Mouse (Mus musculus) MEL-GATA-1-ER (cell line): ENCODE measurements around the gene Tinagl1.

Experiments
- DNase-seq: peaks from one replicate; pipeline ENCODE4 v3.0.0-alpha.2; 2012; ENCODE audit warnings: low read depth; ENCODE audit errors: extremely low read depth

The Tinagl1 gene

GRCm38 (mm10) chr4:130179876-130180275 lies 5.0 kb upstream of the Tinagl1 start:
- no peak for DNase-seq

DNA sequence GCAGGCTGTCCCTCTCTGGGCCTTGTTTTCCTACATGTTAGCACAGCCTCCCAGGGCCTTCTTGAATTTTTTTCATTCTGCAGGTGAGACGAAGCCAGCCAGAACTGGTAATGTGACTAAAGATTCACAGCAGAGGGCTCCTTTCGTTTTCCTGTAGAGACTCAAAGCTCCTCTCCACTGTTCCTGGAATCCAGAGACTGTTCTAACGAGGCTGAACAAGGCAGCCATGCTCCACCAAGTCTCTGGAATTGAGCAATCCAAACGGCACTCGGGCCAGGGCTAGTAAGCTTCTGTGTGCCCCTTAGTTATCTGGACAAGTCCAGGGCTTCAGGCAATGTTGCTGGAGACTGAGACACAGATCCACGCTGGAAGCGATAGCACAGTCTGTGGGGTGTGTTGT lies 2.6 kb upstream of the Tinagl1 start:
- no peak for DNase-seq

- no peak for DNase-seq
Measured at GRCm38 (mm10) chr4:130177087-130177486, 2.2 kb upstream of the Tinagl1 start.

- DNase-seq: no peak
Measured at GRCm38 (mm10) chr4:130176156-130176720, 1.3 kb upstream of the Tinagl1 start.

DNA sequence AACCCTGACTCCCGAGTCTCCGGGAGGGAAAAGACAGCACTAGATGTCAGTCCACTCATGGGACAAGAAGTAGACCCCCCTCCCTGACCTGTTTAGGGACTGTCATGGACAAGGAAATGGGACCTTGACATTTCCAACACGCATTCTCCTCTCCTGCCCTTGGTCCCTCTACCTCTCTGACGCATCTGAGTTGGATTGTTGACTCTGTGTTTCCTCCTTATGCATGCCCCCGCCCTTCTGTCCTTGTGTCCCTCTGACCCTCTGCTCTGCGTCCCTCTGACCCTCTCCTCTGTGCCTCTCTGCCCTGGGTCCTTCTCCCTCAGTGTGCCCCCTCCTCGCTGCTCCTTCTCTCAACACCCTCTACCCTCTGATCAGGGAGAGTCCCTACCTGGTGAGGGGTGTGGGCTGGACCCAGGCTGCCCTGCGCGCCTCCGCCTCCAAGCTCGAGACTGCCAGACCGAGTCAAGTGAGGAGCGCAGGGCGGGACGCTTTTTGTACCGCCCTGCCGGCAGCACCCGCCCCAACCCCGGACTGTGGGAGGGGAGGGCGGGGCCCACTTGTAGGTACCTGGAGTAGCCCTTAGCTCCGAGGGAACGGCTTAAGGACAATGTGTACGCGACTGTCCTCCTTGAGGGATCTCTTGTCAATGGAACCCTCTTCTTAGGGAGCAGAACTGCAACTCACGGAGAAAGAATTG lies 439 bp downstream of the Tinagl1 start:
- no peak for DNase-seq

DNA sequence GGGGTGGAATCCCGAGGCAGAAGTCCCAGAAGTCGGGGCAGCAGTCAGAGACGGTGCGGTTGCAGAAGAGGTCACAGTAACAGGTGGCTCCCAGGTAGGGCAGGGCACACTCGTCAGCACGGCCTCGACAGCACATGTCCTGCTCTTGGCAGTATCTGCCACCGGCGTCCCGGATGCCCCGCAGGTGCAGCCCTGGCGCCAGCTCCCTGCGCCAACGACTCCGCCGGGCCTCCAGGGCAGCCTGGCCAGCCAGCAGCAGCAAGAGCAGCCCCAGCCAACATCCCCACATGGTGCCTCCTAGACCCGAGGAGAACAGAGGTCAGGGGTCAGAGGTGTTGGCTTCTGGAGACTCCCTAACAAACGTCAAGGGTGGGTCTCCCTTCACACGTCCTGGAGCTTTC lies 1.0 kb downstream of the Tinagl1 start:
- DNase-seq: no peak

GRCm38 (mm10) chr4:130173060-130173822 lies 1.7 kb downstream of the Tinagl1 start:
- DNase-seq: peak; percentile 51

DNA sequence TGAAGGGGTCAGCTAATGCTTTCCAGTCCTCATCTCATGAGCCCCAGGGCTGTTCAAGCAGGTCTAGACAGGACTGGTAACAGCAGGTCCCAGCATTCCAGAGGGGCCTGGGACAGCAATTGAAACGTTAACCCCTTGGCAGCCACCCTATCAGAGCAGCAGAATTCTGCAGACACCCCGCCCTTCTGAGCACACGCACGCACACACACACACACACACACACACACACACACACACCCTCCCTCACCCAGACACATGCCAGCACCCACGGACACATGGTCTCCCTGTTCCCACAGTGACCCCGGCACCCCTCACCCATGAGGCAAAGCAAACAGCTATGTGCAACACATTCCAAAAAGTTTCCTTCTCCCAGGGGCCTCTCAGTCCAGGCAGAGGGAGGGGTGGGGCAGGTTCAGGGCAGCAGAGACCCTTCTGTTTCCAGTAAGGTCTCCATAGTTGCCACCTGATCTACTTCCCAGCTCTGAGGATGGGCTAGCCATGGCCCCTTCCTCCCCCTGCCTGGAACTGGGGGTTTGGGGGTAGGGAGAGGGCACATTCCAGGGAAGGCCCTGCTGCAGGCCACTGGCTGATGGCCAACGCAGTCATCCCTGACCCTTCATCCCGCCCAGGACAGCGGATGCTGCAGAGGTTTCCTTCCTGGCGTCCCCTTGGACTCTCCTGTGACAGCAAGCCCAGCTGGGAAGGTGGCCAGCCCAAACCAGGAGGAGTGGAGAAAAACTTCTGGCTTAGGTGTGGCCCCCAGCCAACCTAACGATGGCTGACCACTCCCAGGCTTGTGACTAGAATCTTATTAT lies 2.8 kb downstream of the Tinagl1 start:
- no peak for DNase-seq

DNA sequence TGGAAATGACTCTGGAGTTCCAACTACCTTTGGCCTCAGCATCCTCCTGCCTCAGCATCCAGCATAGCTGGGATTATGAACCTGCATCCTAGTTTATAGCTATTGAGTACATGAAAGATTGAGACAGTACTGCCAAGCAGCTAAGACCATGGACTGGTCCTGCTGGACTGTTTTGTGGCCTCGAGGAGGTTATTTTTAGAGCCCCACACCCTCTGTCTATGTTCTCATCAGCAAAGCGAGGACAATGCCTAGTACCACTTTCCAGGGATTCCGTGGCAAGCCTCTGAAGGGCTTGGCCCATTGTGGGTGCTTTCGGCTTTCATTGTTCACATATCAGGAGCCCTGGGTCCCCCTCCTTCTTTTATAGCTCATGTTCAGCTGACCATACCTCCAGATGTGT lies 4.6 kb downstream of the Tinagl1 start:
- no peak for DNase-seq

- DNase-seq: peak; percentile 57
Measured at GRCm38 (mm10) chr4:130169411-130169971, 5.4 kb downstream of the Tinagl1 start.

GRCm38 (mm10) chr4:130168280-130169183 lies 6.4 kb downstream of the Tinagl1 start:
- peak; percentile 37 for DNase-seq

- no peak for DNase-seq
Measured at GRCm38 (mm10) chr4:130167814-130168213, 7.1 kb downstream of the Tinagl1 start.

- DNase-seq: no peak
Measured at GRCm38 (mm10) chr4:130167321-130167720, 7.6 kb downstream of the Tinagl1 start.

DNA sequence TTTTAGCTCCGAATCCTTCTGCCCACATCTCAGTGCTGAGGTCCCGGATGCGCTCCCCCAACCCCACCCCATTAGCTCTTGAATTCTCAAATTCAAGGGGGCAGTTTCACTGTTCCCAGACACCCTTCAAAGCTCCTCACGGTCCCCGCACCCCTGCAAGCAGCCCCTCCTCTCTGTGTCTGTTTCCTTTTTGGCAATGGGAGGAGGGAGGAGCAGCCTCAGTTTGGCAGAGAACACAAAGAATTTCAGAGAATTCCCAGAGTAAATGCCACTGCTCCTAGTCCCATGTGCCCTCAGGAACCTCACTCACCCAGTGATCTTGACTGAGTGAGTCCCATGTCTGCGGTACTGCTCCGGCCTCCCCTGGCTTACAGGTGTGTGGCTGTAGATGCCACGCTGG lies 8.3 kb downstream of the Tinagl1 start:
- DNase-seq: no peak

GRCm38 (mm10) chr4:130166061-130166460 lies 8.9 kb downstream of the Tinagl1 start:
- DNase-seq: no peak

- DNase-seq: no peak
Measured at GRCm38 (mm10) chr4:130164121-130164520, 10.8 kb downstream of the Tinagl1 start.

- no peak for DNase-seq
Measured at GRCm38 (mm10) chr4:130163391-130163861, 11.5 kb downstream of the Tinagl1 start.

- no peak for DNase-seq
Measured at GRCm38 (mm10) chr4:130161349-130161748, 13.6 kb downstream of the Tinagl1 start.

DNA sequence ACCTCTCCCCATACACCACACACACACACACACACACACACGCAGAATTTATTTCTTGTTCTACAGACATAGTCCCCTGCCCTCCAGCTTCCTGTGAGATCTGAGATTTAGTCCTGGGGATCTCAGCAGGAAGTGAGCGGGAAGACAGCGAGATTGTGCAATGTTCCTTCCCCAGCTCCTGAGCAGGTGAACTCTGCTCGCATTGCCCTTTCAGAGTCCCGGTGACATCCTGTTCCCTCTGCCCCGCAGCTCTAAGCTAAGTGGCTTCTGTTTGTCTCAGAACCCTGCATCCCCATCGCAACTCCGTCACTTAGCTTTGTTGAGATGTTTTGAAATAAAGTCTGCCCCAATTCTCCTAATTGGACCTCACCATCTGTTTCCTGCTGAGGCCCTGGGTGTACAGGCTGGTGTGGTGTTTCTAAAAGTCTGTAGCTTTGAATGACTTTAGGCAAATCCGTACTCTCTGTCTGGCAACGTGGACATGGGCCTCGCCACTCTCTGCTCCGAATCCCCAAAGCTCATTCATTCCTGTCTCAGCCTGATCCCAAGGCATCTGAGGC lies 18.0 kb downstream of the Tinagl1 start:
- DNase-seq: no peak

DNA sequence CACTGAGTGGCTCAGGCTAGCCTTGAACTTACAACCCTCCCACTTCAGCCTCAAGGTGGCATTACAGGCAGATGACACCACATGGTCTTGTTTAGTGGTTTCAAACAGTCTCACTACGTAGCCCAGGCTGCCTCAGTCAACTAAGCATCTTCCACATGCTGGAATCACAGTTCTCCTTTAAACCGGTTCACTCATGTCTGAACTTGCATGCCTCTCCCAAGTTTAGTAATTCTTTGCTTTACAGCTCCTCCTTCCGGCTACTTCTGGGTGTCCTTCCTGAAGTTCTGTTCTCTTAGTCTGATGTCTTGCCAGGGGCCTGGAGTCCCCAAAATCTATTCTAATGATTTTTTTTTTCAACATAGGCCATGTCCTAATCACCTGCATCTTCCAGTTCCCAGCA lies 20.7 kb downstream of the Tinagl1 start:
- DNase-seq: no peak
